Mouse (Mus musculus) left cerebral cortex, postnatal 14 days (tissue): ENCODE measurements around the gene Gm10643. TPM values are rescaled to one million over a fixed set of nuclear protein-coding genes. Genes with fewer than 3 reads are reported as not detected.

Source experiments
- DNase-seq, 2 experiments: peaks; one replicate each; pipeline ENCODE4 v3.0.0; 2021 to 2022; ENCODE audit warnings: low spot score in 2 of 2, mixed read lengths in 1 of 2
- intact Hi-C: fragments of 180-260 bp; cut with DNase I; formaldehyde crosslinking; loops from one replicate; pipeline ENCODE4 v1.15.1; 2025
- long read RNA-seq, 2 experiments: library from polyadenylated mRNA; stranded (forward); transcript quantifications; one replicate each; pipeline ENCODE4 v2.0.0; 2021
- total RNA-seq, 2 experiments: library from RNA; stranded (reverse); gene quantifications; 2 replicates each; pipeline ENCODE4 v1.2.3; 2021

Gene Gm10643
- 1 to 10 TPM; 3.9 to 4.0 TPM for total RNA-seq
- long read RNA-seq, experiment 1, partial matches to known transcripts = 0 of 3 reads
- long read RNA-seq, experiment 1, other reads (novel, unspliced or antisense) = 0 of 3 reads
- long read RNA-seq, experiment 2 = 0 reads

DNA sequence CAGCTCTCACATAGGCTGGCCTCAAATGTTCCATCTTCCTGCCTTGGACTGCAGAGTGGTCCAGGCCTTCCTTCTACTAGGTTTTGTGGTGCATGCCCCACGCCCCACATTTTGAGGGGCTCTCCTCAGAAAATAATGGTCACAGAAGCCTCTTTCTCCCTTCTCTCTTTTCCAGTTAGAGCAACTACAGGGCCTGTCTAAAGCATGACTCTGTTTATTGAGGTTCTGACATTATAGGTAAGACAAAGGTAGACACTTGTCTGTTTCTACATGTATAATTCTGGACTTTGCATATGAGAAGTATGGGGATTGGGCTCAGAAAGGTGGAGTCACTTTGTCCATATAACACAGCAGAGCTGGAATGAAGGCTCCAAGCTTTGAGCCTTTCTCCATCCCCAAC, at the start of gene Gm10643:
TSS of gene Gm10643 (minus strand) at position 101 of the 400 bp plus-strand sequence.
- intact Hi-C loops = no loop called here
- no peak for DNase-seq

- intact Hi-C loops = no loop called here
- DNase-seq = no peak
Observed at GRCm38 (mm10) chr8:84106216-84107040, 41.5 kb upstream of the Gm10643 start.

- intact Hi-C loops = no loop called here
Observed at GRCm38 (mm10) chr8:84105676-84106075, 40.7 kb upstream of the Gm10643 start.

GRCm38 (mm10) chr8:84104697-84105609, 40.0 kb upstream of the Gm10643 start, which contains the start of gene Dcaf15:
Dcaf15 (minus strand) TSS chr8:84104768.
- DNase-seq = peak; percentile 97 to 99
- intact Hi-C loops = no loop called here

More at GRCm38 (mm10) chr8:84105676-84106075, 40.7 kb upstream of the Gm10643 start:
- no peak for DNase-seq

- peak; percentile 40 to 52 for DNase-seq
- intact Hi-C loops = no loop called here
Observed at GRCm38 (mm10) chr8:84104221-84104620, 39.3 kb upstream of the Gm10643 start.

DNA sequence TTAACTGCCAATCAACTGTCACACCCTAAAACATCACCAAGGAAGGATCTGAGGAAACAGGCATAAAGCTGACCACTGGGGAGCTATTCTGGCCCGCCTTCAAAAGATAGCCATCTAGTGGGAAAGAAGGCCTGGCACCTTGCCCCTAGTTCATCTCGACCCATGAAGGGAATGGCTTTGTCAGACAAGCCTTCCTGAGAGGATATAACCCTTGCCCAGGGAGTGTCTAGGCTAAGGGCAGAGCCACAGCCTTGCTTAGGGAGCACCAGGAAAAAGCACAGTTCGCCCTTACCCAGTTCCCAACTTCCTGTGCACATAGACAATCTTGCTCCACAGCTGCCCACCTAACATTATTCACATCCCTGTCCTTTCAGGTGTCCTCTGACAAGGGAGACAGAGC, 38.7 kb upstream of the Gm10643 start:
- no peak for DNase-seq
- intact Hi-C loops = no loop called here

GRCm38 (mm10) chr8:84101476-84102270, 36.7 kb upstream of the Gm10643 start:
- intact Hi-C loops = no loop called here

GRCm38 (mm10) chr8:84098376-84098775, 33.4 kb upstream of the Gm10643 start:
- intact Hi-C loops = loop anchor here (5.0 kb wide), 1 partner anchor 39 kb away; no protein-coding TSS in a partner anchor

More at GRCm38 (mm10) chr8:84101476-84102270, 36.7 kb upstream of the Gm10643 start:
- DNase-seq = no peak

GRCm38 (mm10) chr8:84096061-84096460, 31.1 kb upstream of the Gm10643 start:
- intact Hi-C loops = loop anchor here (5.0 kb wide), 1 partner anchor 41 kb away; no protein-coding TSS in a partner anchor
- no peak for DNase-seq

More at GRCm38 (mm10) chr8:84098376-84098775, 33.4 kb upstream of the Gm10643 start:
- DNase-seq = no peak

GRCm38 (mm10) chr8:84090585-84090984, 25.6 kb upstream of the Gm10643 start:
- no peak for DNase-seq
- intact Hi-C loops = no loop called here

GRCm38 (mm10) chr8:84089277-84089676, 24.3 kb upstream of the Gm10643 start:
- intact Hi-C loops = no loop called here
- no peak for DNase-seq

DNA sequence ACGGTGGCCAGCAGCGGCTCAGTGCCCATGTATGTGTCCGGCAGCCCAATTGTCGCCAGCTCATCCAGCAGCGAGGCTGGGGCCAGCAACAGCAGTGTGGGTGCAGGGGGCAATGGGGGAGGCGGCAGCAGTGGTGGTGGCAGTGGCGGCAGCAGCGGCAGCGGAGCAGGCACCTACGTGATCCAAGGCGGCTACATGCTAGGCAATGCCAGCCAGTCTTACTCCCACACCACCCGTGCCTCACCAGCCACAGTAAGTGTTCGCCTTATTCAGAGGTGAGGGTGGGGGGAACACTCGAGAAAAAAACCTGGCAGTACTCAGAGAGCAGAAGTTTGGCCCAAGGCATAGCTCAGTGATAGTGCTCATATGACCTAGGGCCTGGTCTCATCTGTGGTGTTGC, 22.9 kb upstream of the Gm10643 start:
- no peak for DNase-seq
- intact Hi-C loops = no loop called here

DNA sequence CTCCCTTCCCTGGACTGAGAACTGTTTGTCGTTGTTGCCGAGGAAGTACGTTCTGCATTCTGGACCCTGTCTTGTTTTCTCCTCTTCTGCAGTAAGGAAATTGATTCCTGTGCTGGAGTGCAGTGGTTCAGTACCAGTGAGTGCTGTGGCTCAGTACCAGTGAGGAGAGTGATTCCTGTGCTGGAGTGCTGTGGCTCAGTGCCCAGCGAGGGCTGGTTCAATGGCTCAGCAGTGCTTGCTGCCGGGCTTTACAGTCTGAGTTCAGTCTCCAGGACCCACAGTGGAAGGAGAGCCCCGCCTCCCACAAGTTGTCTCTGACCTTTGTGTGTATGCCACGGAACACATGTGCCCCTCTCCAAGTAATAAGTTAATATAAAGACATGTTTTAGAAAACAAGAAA, 22.2 kb upstream of the Gm10643 start:
- intact Hi-C loops = no loop called here

DNA sequence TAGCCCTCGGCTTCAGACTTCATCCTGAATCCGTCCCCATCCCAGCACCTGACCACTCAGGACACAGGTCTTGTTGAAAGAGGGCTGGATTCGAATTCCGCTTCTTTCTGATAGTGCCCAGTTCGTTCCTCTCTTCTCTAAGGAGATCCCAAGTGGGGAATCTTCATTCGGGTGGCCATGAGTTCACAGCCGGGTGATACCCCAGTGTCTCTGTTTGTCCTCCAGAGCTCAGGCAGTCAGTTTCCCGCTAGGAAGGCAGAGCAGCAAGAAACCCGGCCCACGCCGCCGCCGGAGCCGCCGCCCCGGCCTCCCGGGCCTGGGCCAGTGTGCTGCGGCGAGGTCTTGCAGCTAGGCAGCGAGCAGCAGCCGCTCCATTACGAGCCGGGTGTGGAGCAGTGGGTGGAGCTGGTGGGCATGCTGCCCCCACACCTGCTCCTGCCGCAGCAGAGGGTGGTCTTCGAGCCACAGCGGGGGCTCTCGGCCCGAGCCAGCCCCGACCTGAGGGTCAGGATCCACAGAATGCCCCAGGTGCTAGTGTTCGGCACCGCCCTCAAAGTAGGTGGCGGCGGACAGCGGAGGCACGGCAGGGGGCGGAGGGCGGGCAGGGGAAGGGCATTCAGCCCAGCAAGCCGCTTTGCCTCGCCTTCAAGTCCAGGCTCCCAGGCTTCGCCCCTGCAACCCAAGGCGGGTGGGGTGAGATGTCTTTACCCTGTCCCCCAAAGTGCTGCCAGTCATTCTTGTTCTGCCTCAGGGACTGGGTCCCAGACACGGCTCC, 19.6 kb upstream of the Gm10643 start:
- intact Hi-C loops = no loop called here
- no peak for DNase-seq

More for the DNA sequence above, 22.2 kb upstream of the Gm10643 start:
- DNase-seq = no peak

- DNase-seq = no peak
- intact Hi-C loops = no loop called here
Observed at GRCm38 (mm10) chr8:84083829-84084241, 18.9 kb upstream of the Gm10643 start.

GRCm38 (mm10) chr8:84079206-84079605, 14.3 kb upstream of the Gm10643 start:
- no peak for DNase-seq
- intact Hi-C loops = no loop called here

- no peak for DNase-seq
- intact Hi-C loops = no loop called here
Observed at GRCm38 (mm10) chr8:84076849-84077248, 11.9 kb upstream of the Gm10643 start.

DNA sequence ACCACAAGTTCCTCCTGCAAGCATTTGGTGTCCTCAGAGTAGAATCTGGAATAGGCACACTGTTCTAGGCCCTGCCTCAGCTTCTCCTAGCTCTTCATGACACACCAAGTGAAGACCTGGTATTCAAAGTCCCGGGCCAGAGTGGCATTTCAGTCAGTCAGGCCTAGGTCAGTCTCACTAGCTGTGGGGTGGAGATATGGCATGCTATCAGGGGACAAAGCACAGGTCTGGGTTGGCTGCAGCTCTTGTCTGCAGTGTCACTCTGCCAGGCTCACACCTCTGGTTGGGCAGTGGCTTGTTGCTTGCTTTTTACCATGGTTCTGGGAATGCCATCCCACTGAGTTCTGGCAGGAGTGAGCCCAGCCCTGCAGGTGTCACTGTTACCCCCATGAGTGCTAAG, 11.5 kb upstream of the Gm10643 start:
- no peak for DNase-seq
- intact Hi-C loops = no loop called here
